Mouse (Mus musculus) hindbrain, postnatal 0 days (tissue): ENCODE data around the gene Gmip. TPM values are rescaled to one million over a fixed set of nuclear protein-coding genes. Genes with fewer than 3 reads are reported as not detected.

ENCODE experiments used
- ATAC-seq: fragments of 200-750 bp; cut with Nextera tagmentation; 2 replicates; pipeline ENCODE4 v1.8.0; 2017; ENCODE audit warnings: mild to moderate bottlenecking, moderate TSS enrichment, moderate library complexity
- DNase-seq: peaks from one replicate; pipeline ENCODE4 v3.0.0-alpha.2; 2015; ENCODE audit warnings: low spot score
- H3K27ac ChIP-seq: fragments of 300-500 bp; sonication (generic); 2 replicates; pipeline ENCODE4 v1.5.1; 2014; ENCODE audit warnings: mild to moderate bottlenecking
- H3K27me3 ChIP-seq: fragments of 300-500 bp; sonication (generic); 2 replicates; pipeline ENCODE4 v1.6.1; 2014; ENCODE audit warnings: low read length, mixed read lengths; ENCODE audit not compliant: insufficient read depth
- H3K36me3 ChIP-seq: fragments of 300-500 bp; sonication (generic); 2 replicates; pipeline ENCODE4 v1.6.1; 2014; ENCODE audit warnings: low read length, mixed read lengths; ENCODE audit not compliant: insufficient read depth
- H3K4me1 ChIP-seq: fragments of 300-500 bp; sonication (generic); 2 replicates; pipeline ENCODE4 v1.6.1; 2014; ENCODE audit warnings: antibody characterized with exemption, low read length, mixed read lengths; ENCODE audit not compliant: insufficient read depth
- H3K4me2 ChIP-seq: fragments of 300-500 bp; sonication (generic); 2 replicates; pipeline ENCODE4 v1.6.1; 2014; ENCODE audit warnings: low read depth, mild to moderate bottlenecking, low read length, moderate library complexity, mixed read lengths
- H3K4me3 ChIP-seq: fragments of 300-500 bp; sonication (generic); 2 replicates; pipeline ENCODE4 v1.5.1; 2014; ENCODE audit warnings: low read length
- H3K9ac ChIP-seq: fragments of 300-500 bp; sonication (generic); replicated peaks from 2 replicates; pipeline ENCODE4 v1.6.1; 2014; ENCODE audit warnings: mild to moderate bottlenecking, low read length, moderate library complexity, mixed read lengths
- H3K9me3 ChIP-seq: fragments of 300-500 bp; sonication (generic); 2 replicates; pipeline ENCODE4 v1.6.1; 2016; ENCODE audit warnings: low read length, mixed read lengths
- CTCF ChIP-seq: IDR thresholded peaks from 2 replicates; pipeline ENCODE4 v1.5.1; 2016; ENCODE audit warnings: antibody characterized with exemption, control low read depth, low read depth
- WGBS: fragments of 180-500 bp; shearing (Covaris S2); extraction: QIAGEN DNeasy Blood & Tissue Kit; methylation state at CpG from one replicate; pipeline ENCODE4 v1.1.7; 2014; 5-methylcytosine and 5-hydroxymethylcytosine counted together
- polyA plus RNA-seq: library from polyadenylated mRNA; unstranded; fragments of >200 nt; fragmentation: Nextera tagmentation; extraction: Ambion mirVana; gene quantifications from 2 replicates; pipeline ENCODE4 v1.2.1, GENCODE M21; 2015
- total RNA-seq: library from RNA; depleted of rRNA; stranded (reverse); fragments of >200 nt; gene quantifications from 2 replicates; pipeline ENCODE4 v1.2.3, GENCODE M21; 2014; rRNA removed

Gene Gmip
- total and polyA plus RNA-seq, 2 experiments from 2014 or later = 27.9 to 42.7 TPM

- no peak for TF ChIP-seq CTCF
- 84% methylated on average over 11 of the region's 11 CpGs for WGBS
- DNase-seq (no peak), ATAC-seq (no peak)
- Histone ChIP-seq H3K36me3 (no peaks in the 10 kb centered on the region), H3K4me1 (no peaks in the 10 kb centered on the region), H3K27me3 (no peaks in the 10 kb centered on the region), H3K27ac (no peak overlapping the region), H3K4me2 (no peak overlapping the region), H3K9ac (no peak overlapping the region), H3K9me3 (no peaks in the 10 kb centered on the region), H3K4me3 (no peak overlapping the region)
Measured at GRCm38 (mm10) chr8:69870003-69870765, 61.7 kb downstream of the Gmip start.

DNA sequence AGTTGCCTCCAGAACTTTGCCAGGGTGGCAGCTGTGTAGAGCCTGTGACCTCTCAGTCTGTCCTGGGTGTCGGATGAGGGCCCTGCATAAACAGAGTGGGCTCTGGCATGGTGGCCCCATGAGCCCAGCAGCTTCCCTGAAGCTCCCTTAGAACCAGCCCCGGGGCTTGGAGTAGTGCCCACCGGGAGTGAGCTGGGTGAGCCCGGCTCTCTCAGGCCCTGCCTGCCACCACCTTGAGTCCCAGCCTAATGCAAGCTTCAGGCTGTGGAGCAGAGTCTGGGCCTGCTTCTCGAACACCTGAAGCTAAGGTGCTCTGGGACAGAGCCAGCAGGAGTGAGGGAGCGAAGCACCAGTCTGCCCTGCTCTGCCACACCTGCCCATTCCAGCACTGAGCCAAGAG, 62.4 kb downstream of the Gmip start:
- Histone ChIP-seq H3K27me3 (no peaks in the 10 kb centered on the region), H3K4me3 (no peak overlapping the region), H3K27ac (no peak overlapping the region), H3K36me3 (no peaks in the 10 kb centered on the region), H3K9me3 (no peaks in the 10 kb centered on the region), H3K4me2 (no peak overlapping the region), H3K9ac (no peak overlapping the region), H3K4me1 (no peaks in the 10 kb centered on the region)
- DNase-seq = no peak
- WGBS = 89% methylated on average over 6 of the region's 6 CpGs
- ATAC-seq = no peak
- TF ChIP-seq CTCF = no peak

Other genes with a start within 250 kb of the Gmip start
- 23.1 and 23.9 TPM in 2 replicates for gene Zfp868, start 183.1 kb upstream of the Gmip start, total RNA-seq
- gene Zfp868, start 183.1 kb upstream of the Gmip start, polyA plus RNA-seq = 21.7 and 23.4 TPM in 2 replicates
- 3.0 and 6.3 TPM in 2 replicates for gene Zfp964, start 154.2 kb upstream of the Gmip start, total RNA-seq
- gene Zfp964, start 154.2 kb upstream of the Gmip start, polyA plus RNA-seq = 0.93 and 1.4 TPM in 2 replicates
- gene Zfp869, start 98.0 kb upstream of the Gmip start, total RNA-seq = 9.5 and 16.1 TPM in 2 replicates
- 17.5 and 18.4 TPM in 2 replicates for gene Zfp869, start 98.0 kb upstream of the Gmip start, polyA plus RNA-seq
- 3.0 and 4.9 TPM in 2 replicates for gene Zfp963, start 58.7 kb upstream of the Gmip start, total RNA-seq
- gene Zfp963, start 58.7 kb upstream of the Gmip start, polyA plus RNA-seq = 3.7 and 4.8 TPM in 2 replicates
- not detected in 2 replicates for gene Gm20422, start 33.8 kb upstream of the Gmip start, total RNA-seq
- gene Gm20422, start 33.8 kb upstream of the Gmip start, polyA plus RNA-seq = 0.34 and 0.61 TPM in 2 replicates
- 85.9 and 93.1 TPM in 2 replicates for gene Atp13a1, start 17.5 kb upstream of the Gmip start, total RNA-seq
- gene Atp13a1, start 17.5 kb upstream of the Gmip start, polyA plus RNA-seq = 38.9 and 39.1 TPM in 2 replicates
- 38.6 and 39.8 TPM in 2 replicates for gene Zfp866, start 17.5 kb upstream of the Gmip start, total RNA-seq
- 18.5 and 18.6 TPM in 2 replicates for gene Zfp866, start 17.5 kb upstream of the Gmip start, polyA plus RNA-seq
- 5.2 and 5.4 TPM in 2 replicates for gene Lpar2, start 13.8 kb downstream of the Gmip start, total RNA-seq
- gene Lpar2, start 13.8 kb downstream of the Gmip start, polyA plus RNA-seq = 0.45 and 0.50 TPM in 2 replicates
- gene Pbx4, start 23.8 kb downstream of the Gmip start, total RNA-seq = 46.5 and 86.4 TPM in 2 replicates
- 81.9 and 88.5 TPM in 2 replicates for gene Pbx4, start 23.8 kb downstream of the Gmip start, polyA plus RNA-seq
- gene Cilp2, start 79.0 kb downstream of the Gmip start, total RNA-seq = 14.3 and 19.2 TPM in 2 replicates
- gene Cilp2, start 79.0 kb downstream of the Gmip start, polyA plus RNA-seq = 6.9 and 7.2 TPM in 2 replicates
- 1.6 and 1.8 TPM in 2 replicates for gene Tssk6, start 93.5 kb downstream of the Gmip start, total RNA-seq
- gene Tssk6, start 93.5 kb downstream of the Gmip start, polyA plus RNA-seq = 3.7 and 4.3 TPM in 2 replicates
- 61.0 and 91.4 TPM in 2 replicates for gene Ndufa13, start 93.9 kb downstream of the Gmip start, total RNA-seq
- 269 and 275 TPM in 2 replicates for gene Ndufa13, start 93.9 kb downstream of the Gmip start, polyA plus RNA-seq
- gene Yjefn3, start 94.0 kb downstream of the Gmip start, total RNA-seq = 8.4 and 10.7 TPM in 2 replicates
- gene Yjefn3, start 94.0 kb downstream of the Gmip start, polyA plus RNA-seq = 13.3 and 13.8 TPM in 2 replicates
- gene Gatad2a, start 187.7 kb downstream of the Gmip start, total RNA-seq = 38.4 and 41.9 TPM in 2 replicates
- gene Gatad2a, start 187.7 kb downstream of the Gmip start, polyA plus RNA-seq = 23.4 and 23.6 TPM in 2 replicates
- gene Mau2, start 234.1 kb downstream of the Gmip start, total RNA-seq = 155 and 172 TPM in 2 replicates
- 50.1 and 50.3 TPM in 2 replicates for gene Mau2, start 234.1 kb downstream of the Gmip start, polyA plus RNA-seq
- gene Sugp1, start 234.1 kb downstream of the Gmip start, total RNA-seq = 15.1 and 15.4 TPM in 2 replicates
- gene Sugp1, start 234.1 kb downstream of the Gmip start, polyA plus RNA-seq = 42.9 and 47.1 TPM in 2 replicates